Mouse (Mus musculus) left cerebral cortex, adult 8-10 months (tissue): ENCODE measurements around the gene Calu. TPM values are rescaled to one million over a fixed set of nuclear protein-coding genes. Genes with fewer than 3 reads are reported as not detected.

Source experiments
- DNase-seq, 2 experiments: peaks; one replicate each; pipeline ENCODE4 v3.0.0; 2022; ENCODE audit warnings: low spot score in 2 of 2
- microRNA-seq, 2 experiments: library from miRNA; unstranded; fragments of <30 nt; microRNA quantifications; one replicate each; pipeline ENCODE4 v1.2.0; 2022
- total RNA-seq, 4 experiments: library from RNA; stranded (reverse); gene quantifications; 2 replicates each; pipeline ENCODE4 v1.2.4; 2022

Gene Calu
- total RNA-seq, 4 experiments from 2014 or later = 63.5 to 67.6 (median 64.3) TPM

DNA sequence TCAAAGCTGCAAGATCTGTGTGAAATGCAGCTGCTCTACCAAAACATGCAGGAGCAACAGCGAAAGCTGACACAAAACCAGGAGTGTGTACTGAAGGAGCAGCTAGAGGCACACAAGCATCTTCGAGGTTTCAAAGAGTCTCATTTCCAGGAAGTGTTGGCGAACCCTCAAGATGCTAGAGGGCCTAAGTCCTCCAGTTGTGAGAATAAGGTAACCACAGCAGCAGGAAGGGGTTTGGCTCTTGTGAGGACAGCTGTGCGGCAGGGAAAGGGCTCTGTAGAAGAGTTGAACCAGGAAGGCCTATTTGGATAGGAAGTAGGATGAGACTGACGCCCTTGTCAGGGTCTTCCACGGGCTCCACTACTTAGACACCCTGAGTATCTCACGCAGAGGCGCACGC, 67.6 kb downstream of the Calu start:
- no peak for DNase-seq

DNA sequence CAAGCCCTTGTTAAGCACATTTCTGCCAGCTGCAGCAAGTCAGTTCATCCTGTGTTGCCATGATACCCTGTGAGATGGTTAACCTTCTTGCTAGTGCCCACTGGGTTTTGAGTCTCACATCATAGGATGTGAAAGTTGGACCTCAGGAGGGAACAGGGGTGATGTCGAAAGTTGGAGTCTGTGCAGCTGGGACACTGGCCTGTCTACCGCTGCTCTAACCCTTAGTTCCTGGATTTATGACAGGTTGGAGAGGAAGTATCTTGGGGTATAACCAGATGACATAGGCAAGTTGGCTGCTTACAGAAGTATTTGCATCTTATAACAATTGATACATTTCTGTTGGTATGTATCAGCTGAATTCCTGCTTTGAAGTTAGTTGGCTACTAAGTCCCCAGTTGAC, 72.7 kb downstream of the Calu start:
- no peak for DNase-seq

DNA sequence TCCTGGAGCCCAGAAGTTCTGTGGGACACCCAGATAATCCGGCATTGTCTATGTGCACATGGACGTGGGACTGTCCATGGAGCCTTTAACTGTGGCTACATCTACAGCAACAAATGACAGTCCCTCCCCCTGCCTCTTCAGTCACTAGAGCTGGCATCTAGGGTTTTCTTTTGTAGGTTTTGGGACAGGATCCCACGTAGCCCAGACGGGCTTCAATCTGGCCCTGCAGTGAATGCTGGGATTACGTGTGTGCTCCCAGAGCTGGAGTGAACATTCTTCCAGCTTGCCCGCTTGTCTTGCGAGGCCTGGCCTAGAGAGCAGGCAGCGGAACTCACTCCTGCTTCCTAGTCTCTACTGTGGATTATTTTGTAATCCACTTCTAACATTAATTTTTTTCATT, 77.2 kb downstream of the Calu start:
- DNase-seq = no peak

- no peak for DNase-seq
Measured at GRCm38 (mm10) chr6:29426331-29426730, 78.5 kb downstream of the Calu start.

Small RNAs within 50 kb of the gene (microRNA-seq; reads per million reads assigned to microRNA genes)
- gene Gm26220 (0.66 to 1.7 reads per million in 2 experiments), gene Gm44354 (0 reads per million in 2 experiments)

Other genes starting within 250 kb of the Calu start
- 10 to 100 TPM; 29.5 to 37.0 (median 34.2) TPM for gene Rbm28, start 183.1 kb upstream of the Calu start, total RNA-seq
- 1 to 10 TPM; 3.8 to 4.7 (median 4.4) TPM for gene Prrt4, start 168.5 kb upstream of the Calu start, total RNA-seq
- gene Impdh1, start 131.7 kb upstream of the Calu start, total RNA-seq = 10 to 100 TPM; 52.5 to 72.2 (median 59.0) TPM
- gene Hilpda, start 75.6 kb upstream of the Calu start, total RNA-seq = 1 to 10 TPM; 5.2 to 8.6 (median 6.1) TPM
- under 1 TPM in 3 of 4 experiments, not detected in 1; 0.57 to 0.68 (median 0.67) TPM for gene Fam71f2, start 68.5 kb upstream of the Calu start, total RNA-seq
- not detected for gene Fam71f1, start 28.9 kb upstream of the Calu start, total RNA-seq
- under 1 TPM in 3 of 4 experiments, not detected in 1; 0.37 to 0.87 (median 0.44) TPM for gene Opn1sw, start 40.4 kb downstream of the Calu start, total RNA-seq
- 100 to 1,000 TPM in 2 of 4 experiments, 10 to 100 TPM in 2; 87.5 to 111 (median 103) TPM for gene Ccdc136, start 48.2 kb downstream of the Calu start, total RNA-seq
- 1 to 10 TPM; 1.9 to 3.9 (median 2.9) TPM for gene Flnc, start 85.2 kb downstream of the Calu start, total RNA-seq
- 100 to 1,000 TPM; 249 to 281 (median 259) TPM for gene Atp6v1f, start 119.6 kb downstream of the Calu start, total RNA-seq
- gene Atp6v1fnb, start 123.4 kb downstream of the Calu start, total RNA-seq = under 1 TPM in 2 of 4 experiments, not detected in 2; 0.57 to 0.89 TPM
- gene Kcp, start 159.9 kb downstream of the Calu start, total RNA-seq = 1 to 10 TPM in 3 of 4 experiments, under 1 TPM in 1; 0.78 to 1.2 (median 1.1) TPM
- gene Irf5, start 178.6 kb downstream of the Calu start, total RNA-seq = 10 to 100 TPM in 1 of 4 experiments, 1 to 10 TPM in 3; 4.7 to 10.3 (median 6.5) TPM